Mouse (Mus musculus) bone marrow, adult 2 months (tissue): ENCODE measurements at regions not wholly inside any gene's neighbourhood (a gene's known extent, or its start where the extent isn't known, plus 50 kb on each side); places are given as distances from the start of the nearest gene placed in this dataset.

Experiments
- H3K27ac ChIP-seq: fragments of 200-500 bp; 2 replicates; pipeline ENCODE4 v1.5.1; 2012; ENCODE audit warnings: low read depth, mild to moderate bottlenecking, control low read depth, inconsistent platforms, low read length; ENCODE audit not compliant: control insufficient read depth, poor library complexity, insufficient read depth
- H3K4me1 ChIP-seq: fragments of 200-500 bp; 2 replicates; pipeline ENCODE4 v1.6.1; 2011; ENCODE audit warnings: low read length; ENCODE audit not compliant: control insufficient read depth, insufficient read depth
- H3K4me3 ChIP-seq: fragments of 200-500 bp; replicated peaks from 2 replicates; pipeline ENCODE3; 2011; ENCODE audit warnings: mild to moderate bottlenecking, low read depth, low read length, control low read depth; ENCODE audit not compliant: control insufficient read depth
- CTCF ChIP-seq: fragments of 200-500 bp; IDR thresholded peaks from 2 replicates; pipeline ENCODE4 v1.5.1; 2011; ENCODE audit warnings: low read length, control low read depth; ENCODE audit not compliant: control insufficient read depth, insufficient read depth
- POLR2A ChIP-seq: fragments of 200-500 bp; IDR thresholded peaks from 2 replicates; pipeline ENCODE4 v1.6.1; 2011; ENCODE audit warnings: low read depth, mild to moderate bottlenecking, control low read depth, low read length, borderline replicate concordance; ENCODE audit not compliant: control insufficient read depth
- WGBS: fragments of 180-500 bp; shearing (Covaris S2); methylation state at CpG from one replicate; pipeline ENCODE4 v1.1.7; 2018; 5-methylcytosine and 5-hydroxymethylcytosine counted together

DNA sequence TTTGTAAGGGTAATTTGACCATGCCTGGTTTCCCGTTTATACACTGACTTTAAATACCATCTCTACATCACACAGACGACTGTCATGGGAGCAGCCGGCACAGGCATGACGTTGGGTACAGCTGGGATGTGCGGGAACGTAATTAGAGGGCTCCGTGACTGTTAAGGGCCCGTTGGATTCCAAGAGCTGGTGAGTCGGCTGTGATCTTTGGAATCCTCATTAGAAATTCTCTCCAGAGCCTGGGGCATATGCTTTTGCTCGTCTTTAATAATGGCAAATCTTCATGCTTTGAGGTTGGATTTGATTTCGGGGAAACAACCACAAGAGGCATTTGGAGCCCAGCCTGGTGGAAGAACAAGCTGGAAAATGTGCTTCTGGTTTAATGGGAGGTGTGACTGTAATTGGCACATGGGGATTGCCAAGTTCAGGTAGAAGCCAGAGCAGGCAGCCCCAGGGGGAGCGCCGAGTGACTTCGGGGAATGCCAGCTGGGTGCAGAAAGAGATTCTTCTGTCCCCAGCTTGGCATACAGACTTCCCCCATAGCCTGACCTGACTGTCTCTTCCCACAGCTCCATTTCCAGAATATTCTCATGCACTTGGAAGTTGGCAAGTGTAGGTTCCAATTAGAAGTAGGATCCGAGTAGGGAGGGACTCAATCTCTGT lies 275.4 kb upstream of the 4930535I16Rik start:
- 81% methylated on average over 15 of the region's 15 CpGs for WGBS
- TF ChIP-seq CTCF (no peak), POLR2A (no peak)
- Histone ChIP-seq H3K4me3 (no peak overlapping the region), H3K4me1 (no peaks in the 10 kb centered on the region), H3K27ac (no peak overlapping the region)

GRCm38 (mm10) chr4:124190775-124191174 lies 273.0 kb upstream of the 4930535I16Rik start:
- no peak overlapping the region for H3K4me3 ChIP-seq
- no peaks in the 10 kb centered on the region for H3K4me1 ChIP-seq
- TF ChIP-seq POLR2A (no peak), CTCF (no peak)
- 61% methylated on average over 4 of the region's 4 CpGs for WGBS
- H3K27ac ChIP-seq = no peak overlapping the region

- 53% methylated on average over 13 of the region's 13 CpGs for WGBS
- no peak overlapping the region for H3K4me3 ChIP-seq
- no peaks in the 10 kb centered on the region for H3K4me1 ChIP-seq
- H3K27ac ChIP-seq = no peak overlapping the region
- TF ChIP-seq POLR2A (no peak), CTCF (no peak)
These were observed 272.2 kb upstream of the 4930535I16Rik start for GRCm38 (mm10) chr4:124189993-124190385.

- no peak overlapping the region for H3K27ac ChIP-seq
- TF ChIP-seq CTCF (no peak), POLR2A (no peak)
- no peaks in the 10 kb centered on the region for H3K4me1 ChIP-seq
- 10% methylated on average over 24 of the region's 24 CpGs for WGBS
- no peak overlapping the region for H3K4me3 ChIP-seq
These were observed 271.6 kb upstream of the 4930535I16Rik start for GRCm38 (mm10) chr4:124189352-124189992.

GRCm38 (mm10) chr4:124187108-124187507 lies 269.3 kb upstream of the 4930535I16Rik start:
- TF ChIP-seq CTCF (no peak), POLR2A (no peak)
- WGBS = 80% methylated on average over 4 of the region's 4 CpGs
- no peak overlapping the region for H3K27ac ChIP-seq

DNA sequence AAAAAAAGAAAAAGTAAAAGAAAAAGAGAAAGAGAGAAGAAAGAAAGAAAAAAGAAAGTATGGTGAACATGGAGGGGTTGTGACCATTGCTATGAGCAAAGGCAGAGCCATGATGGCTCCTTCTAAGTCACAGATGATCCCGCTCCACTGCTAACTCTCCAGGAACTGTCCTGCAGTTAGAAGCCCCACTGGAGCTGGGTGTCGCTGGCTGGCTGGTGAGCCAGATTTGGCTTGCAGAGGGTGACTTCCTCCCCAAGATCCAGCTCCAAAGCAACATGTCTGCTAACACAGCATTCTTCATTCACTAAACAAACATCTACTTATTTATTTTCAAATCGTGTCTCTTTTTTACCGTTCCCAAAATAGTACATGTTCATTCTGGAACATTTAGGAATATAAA lies 263.5 kb upstream of the 4930535I16Rik start:
- WGBS = 79% methylated on average over 4 of the region's 4 CpGs
- no peaks in the 10 kb centered on the region for H3K4me1 ChIP-seq
- no peak overlapping the region for H3K27ac ChIP-seq
- no peak for TF ChIP-seq POLR2A
- TF ChIP-seq CTCF = no peak
- H3K4me3 ChIP-seq = no peak overlapping the region

More at GRCm38 (mm10) chr4:124187108-124187507, 269.3 kb upstream of the 4930535I16Rik start:
- Histone ChIP-seq H3K4me3 (no peak overlapping the region), H3K4me1 (no peaks in the 10 kb centered on the region)

DNA sequence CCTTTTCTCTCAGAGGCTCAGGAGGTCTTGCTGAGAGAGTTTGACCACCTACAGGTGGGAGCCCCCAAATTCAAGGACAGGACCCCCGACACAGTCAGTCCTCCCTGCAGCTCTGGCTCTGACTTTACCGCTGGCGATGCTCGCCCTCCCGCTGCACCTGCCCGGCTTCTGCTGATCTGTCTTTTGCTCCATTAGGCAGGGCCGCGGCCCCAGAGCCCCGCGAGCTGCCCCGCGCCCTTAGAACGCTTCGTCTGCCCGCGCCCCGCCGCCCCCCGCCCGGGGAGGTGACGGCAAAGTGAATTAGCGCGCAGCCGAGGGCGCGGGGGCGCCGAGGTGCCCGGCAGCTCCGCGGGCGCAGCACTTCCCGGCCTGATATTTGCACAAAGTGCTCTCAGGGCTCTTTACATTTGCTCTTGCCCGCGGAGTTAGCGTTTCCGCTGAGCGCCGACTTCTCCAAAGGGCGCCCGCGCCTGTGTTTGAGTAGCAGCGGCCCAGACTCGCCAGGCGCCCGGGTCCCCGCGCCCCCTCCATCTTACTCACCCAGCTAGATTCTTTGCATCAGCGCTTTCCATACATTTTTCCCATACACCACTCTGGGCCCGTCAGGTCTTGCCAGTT lies 260.7 kb upstream of the 4930535I16Rik start:
- 3% methylated on average over 50 of the region's 50 CpGs for WGBS

GRCm38 (mm10) chr4:124175531-124175930 lies 257.7 kb upstream of the 4930535I16Rik start:
- Histone ChIP-seq H3K27ac (no peak overlapping the region), H3K4me3 (no peak overlapping the region), H3K4me1 (no peaks in the 10 kb centered on the region)
- TF ChIP-seq CTCF (no peak), POLR2A (no peak)
- WGBS = 54% methylated on average over 6 of the region's 6 CpGs

More for the DNA sequence above, 260.7 kb upstream of the 4930535I16Rik start:
- TF ChIP-seq POLR2A (no peak), CTCF (no peak)
- Histone ChIP-seq H3K4me1 (no peaks in the 10 kb centered on the region), H3K27ac (no peak overlapping the region; the same call in 1 of the 2 replicates), H3K4me3 (no peak overlapping the region)

- no peaks in the 10 kb centered on the region for H3K4me1 ChIP-seq
- no peak overlapping the region for H3K27ac ChIP-seq
- H3K4me3 ChIP-seq = no peak overlapping the region
- WGBS = 78% methylated on average over 6 of the region's 6 CpGs
- TF ChIP-seq CTCF (no peak), POLR2A (no peak)
These were observed 236.8 kb upstream of the 4930535I16Rik start for GRCm38 (mm10) chr4:124154627-124155026.
